Mouse (Mus musculus) myocyte (in vitro differentiated cells): ENCODE measurements at regions not wholly inside any gene's neighbourhood (a gene's known extent, or its start where the extent isn't known, plus 50 kb on each side); places are given as distances from the start of the nearest gene placed in this dataset.

Experiments used
- E2F4 ChIP-seq: IDR thresholded peaks from one replicate; pipeline ENCODE4 v1.6.1; 2011; ENCODE audit warnings: mild to moderate bottlenecking, control low read depth, moderate library complexity; ENCODE audit not compliant: insufficient read depth
- MAX ChIP-seq: IDR thresholded peaks from one replicate; pipeline ENCODE4 v1.6.1; 2011; ENCODE audit warnings: low read depth, mild to moderate bottlenecking, control low read depth
- MYOD1 ChIP-seq, 3 experiments: IDR thresholded peaks; one replicate each; pipeline ENCODE4 v1.6.1; 2011; ENCODE audit warnings: control low read depth in 2 of 3, low read depth in 2 of 3, mild to moderate bottlenecking in 2 of 3, moderate library complexity in 1 of 3; ENCODE audit not compliant: insufficient read length in 2 of 3, control insufficient read depth in 1 of 3
- POLR2A ChIP-seq: IDR thresholded peaks from one replicate; pipeline ENCODE4 v1.6.1; 2011; ENCODE audit warnings: low read depth, mild to moderate bottlenecking, control low read depth, moderate library complexity; ENCODE audit not compliant: insufficient read length
- TCF12 ChIP-seq: IDR thresholded peaks from one replicate; pipeline ENCODE4 v1.6.1; 2011; ENCODE audit warnings: mild to moderate bottlenecking, control low read depth; ENCODE audit not compliant: poor library complexity, insufficient read depth, severe bottlenecking
- USF1 ChIP-seq: IDR thresholded peaks from one replicate; pipeline ENCODE4 v1.6.1; 2011; ENCODE audit warnings: low read depth, mild to moderate bottlenecking, control low read depth, moderate library complexity

DNA sequence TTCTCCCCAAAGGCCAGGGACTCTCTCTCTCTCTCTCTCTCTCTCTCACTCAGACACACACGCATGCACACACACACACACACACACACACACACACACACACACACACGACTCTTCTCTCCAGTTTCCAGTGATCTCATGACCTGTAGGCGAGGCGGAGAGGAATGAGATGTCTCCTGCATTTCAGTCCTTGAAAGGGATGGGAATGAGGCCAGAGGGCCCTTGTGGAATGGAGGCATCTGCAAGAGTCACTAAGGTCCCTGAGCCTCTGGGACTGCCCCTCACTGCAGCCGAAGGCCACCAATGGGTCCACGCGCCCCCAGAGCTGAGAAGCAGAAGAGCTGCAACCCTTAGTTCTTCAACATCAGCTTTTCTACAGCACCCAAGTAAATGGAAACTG, 66.6 kb upstream of the Lgalsl start:
- TF ChIP-seq MYOD1 (IDR thresholded peaks at IDR 0.05; ENCODE audit: control insufficient read depth in 1 of 3, insufficient read length in 2 of 3, low read depth in 2 of 3): no peak
- no peak for TF ChIP-seq E2F4
- no peak for TF ChIP-seq POLR2A
- TF ChIP-seq MAX: no peak
- TF ChIP-seq USF1: no peak
- TF ChIP-seq TCF12: no peak
